Mouse (Mus musculus) erythroblast, embryonic 14.5 days (primary cell): ENCODE results near the gene Lgals3.

Experiments
- GATA1 ChIP-seq: IDR thresholded peaks from 2 replicates; pipeline ENCODE4 v1.6.1; 2012; ENCODE audit warnings: low read length, inconsistent platforms, mixed read lengths
- TAL1 ChIP-seq: IDR thresholded peaks from 3 replicates; pipeline ENCODE4 v1.6.1; 2012; ENCODE audit warnings: low read length, inconsistent platforms, mixed read lengths

- TF ChIP-seq GATA1 (no peak), TAL1 (no peak)
These were observed 32.7 kb upstream of the Lgals3 start for GRCm38 (mm10) chr14:47334819-47335218.
